Mouse (Mus musculus) CD4-positive, CD25-positive, alpha-beta regulatory T cell, adult 9 weeks (primary cell): ENCODE data around the gene Stxbp4. TPM values are rescaled to one million over a fixed set of nuclear protein-coding genes. Genes with fewer than 3 reads are reported as not detected.

Experiments used
- polyA plus RNA-seq: library from polyadenylated mRNA; unstranded; fragments of 100-300 nt; shearing (Covaris generic); gene quantifications from one replicate; pipeline ENCODE4 v1.2.1, GENCODE M21; 2017

Stxbp4 gene
- 3.8 TPM for polyA plus RNA-seq

DNA sequence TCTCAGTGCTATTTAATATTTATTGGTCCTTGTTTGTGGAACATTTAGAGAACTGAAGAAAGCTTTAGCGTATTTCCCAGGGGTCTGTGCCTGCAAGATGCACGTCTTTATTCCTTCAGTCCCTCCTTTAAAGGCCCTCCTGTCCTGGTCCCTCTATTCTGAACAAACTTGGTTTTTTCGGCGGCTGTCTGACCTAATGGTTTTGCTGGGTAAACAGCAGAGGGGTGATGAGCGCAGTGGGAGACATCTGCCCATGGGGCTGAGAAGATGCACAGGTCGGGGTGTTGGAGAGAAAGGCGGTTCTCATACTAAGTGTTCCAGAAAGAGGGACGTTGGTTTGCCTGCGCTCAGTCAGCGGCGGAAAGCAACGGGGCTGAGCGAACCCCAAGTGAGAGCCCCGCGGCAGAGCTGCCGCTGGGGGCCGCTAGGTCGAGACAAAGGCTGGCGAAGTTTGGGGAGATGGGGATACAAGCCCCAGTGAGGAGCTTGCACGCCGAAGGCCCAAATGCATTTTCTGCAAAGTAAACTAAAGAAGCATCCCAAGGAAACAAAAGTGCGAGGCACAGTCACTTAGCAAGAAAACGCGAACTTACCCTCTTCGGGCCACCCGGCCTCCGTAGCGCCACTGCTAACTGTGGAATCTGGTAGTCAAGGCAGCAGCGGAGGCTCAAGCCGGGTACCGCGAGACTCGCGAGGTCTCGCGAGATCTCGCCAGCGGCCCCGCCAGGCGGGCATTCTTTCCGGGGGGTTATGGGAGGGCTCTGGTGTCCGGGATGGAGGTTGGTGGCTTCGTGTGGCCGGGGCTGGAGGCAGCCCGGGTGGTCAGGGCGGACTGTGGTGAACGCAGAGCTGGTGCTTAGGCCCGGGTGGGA, at the start of gene Stxbp4, which contains the start of gene Cox11:
Stxbp4 (minus strand) TSS at position 645 of the 872 bp plus-strand sequence.
Cox11 (plus strand) TSS at position 734 of the 872 bp plus-strand sequence.

Other genes starting within 250 kb of the Stxbp4 start
- gene Hlf, start 247.2 kb downstream of the Stxbp4 start, polyA plus RNA-seq = 0.19 TPM
- gene Cox11, start 89 bp upstream of the Stxbp4 start, polyA plus RNA-seq = 8.2 TPM
- gene Tom1l1, start 50.3 kb upstream of the Stxbp4 start, polyA plus RNA-seq = 0.71 TPM